Mouse (Mus musculus) T-helper 17 cell (primary cell): ENCODE measurements around the gene Ak5.

Source experiments
- in situ Hi-C, 2 experiments: fragments of 300-600 bp; cut with MboI, MseI; formaldehyde crosslinking; loops; 1 replicate in 1 of 2; 2 replicates in 1 of 2; pipeline ENCODE4 v1.15.1; 2025; ENCODE audit warnings: high pct_unique_total_duplicates in 2 of 2

Ak5 gene

DNA sequence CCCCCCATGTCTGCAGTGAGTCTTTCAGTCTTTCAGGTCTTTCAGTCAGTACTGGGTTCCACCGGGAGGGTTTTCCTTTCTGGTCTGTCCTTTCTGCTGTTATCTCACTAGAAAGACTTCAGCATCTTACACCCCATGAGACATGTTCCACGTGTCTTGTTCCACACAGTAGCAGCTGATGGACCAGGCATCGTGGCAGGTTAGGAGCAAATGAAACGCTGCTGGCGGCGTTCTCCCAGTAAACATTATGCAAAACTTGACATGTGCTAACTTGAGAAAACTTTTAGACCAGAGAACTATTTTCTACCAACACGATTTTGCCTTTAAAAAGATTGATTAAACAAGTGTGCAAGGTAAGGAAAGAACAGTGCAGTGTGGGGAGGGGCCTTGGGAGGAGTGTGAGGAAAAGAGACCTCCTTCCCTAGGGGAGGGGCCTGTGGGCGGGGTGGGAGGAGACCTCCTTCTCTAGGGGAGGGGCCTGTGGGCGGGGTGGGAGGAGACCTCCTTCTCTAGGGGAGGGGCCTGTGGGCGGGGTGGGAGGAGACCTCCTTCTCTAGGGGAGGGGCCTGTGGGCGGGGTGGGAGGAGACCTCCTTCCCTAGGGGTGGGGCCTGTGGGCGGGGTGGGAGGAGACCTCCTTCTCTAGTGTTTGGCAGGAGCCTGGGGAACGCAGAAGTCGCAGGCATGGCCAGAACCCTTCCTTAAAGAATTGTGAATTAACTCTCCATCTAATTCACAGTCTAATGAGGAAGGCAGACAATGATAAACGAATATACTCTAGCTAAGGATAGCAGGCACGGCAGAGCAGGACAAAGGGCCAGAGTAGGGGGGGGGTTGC is 189.3 kb downstream of the Ak5 start:
- in situ Hi-C loops, result loop anchor here (5.0 to 10.0 kb wide), 4 partner anchors 92 to 278 kb away; partner anchors contain the start of gene Pigk (in 1 of the 2)

DNA sequence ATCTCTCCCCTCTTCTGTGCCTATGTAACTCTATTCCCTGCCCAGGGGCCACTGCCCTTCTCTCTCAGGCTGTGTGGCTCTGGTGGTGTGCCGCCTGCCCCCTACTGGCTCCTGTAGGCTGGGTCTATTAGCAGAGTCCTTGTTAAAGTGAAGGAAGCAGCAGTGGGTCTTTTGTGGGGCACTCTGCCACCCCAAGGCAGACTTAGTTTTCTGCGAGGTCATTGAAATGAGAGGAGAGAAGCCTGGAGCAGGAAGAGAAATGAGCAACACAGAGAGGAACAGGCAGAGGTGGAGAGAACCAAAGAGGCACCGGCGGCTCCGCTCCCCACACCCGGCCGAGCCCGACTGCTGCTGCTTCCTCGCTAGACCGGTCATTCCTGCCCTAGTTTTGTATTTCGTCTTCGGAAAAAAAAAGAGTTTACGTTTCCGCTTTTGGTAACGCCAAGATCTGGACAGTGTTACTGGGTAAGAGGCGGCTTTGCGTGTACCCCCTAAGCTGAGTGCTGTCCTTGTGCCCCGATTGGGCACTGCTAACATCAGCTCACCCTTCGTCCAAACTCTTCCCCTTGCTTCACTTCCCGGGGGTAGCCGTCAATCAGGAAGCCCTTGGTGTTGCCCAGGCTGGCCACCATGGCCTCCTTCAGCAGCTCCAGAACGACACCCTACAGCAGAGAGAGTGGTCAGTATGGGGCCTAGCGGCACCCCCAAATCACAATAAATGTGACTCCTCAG is 190.2 kb downstream of the Ak5 start:
- in situ Hi-C loops, result loop anchor here (5.0 to 10.0 kb wide), 4 partner anchors 91 to 279 kb away; partner anchors contain the start of gene Pigk (in 1 of the 2)

DNA sequence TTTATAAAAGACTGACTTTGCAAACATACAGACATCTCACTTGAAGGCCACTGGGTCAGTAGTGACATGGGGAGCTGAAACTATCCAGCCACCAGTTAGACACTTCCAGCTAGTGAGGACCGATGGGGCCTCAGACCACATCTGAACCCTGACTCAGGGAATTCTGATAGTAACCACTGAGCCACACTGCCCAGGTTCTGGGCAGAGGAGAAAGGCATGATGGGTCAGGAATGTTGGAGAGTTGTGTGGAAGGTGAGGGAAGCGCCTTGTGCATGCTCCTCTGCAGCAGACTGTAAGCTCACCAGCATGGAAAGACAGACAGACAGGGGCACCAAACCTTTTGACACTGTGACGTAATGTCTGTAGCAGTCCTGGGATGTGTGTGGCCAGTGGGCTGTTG is 192.3 kb downstream of the Ak5 start:
- in situ Hi-C loops, result loop anchor here (5.0 to 10.0 kb wide), 4 partner anchors 89 to 281 kb away; partner anchors contain the start of gene Pigk (in 1 of the 2)

DNA sequence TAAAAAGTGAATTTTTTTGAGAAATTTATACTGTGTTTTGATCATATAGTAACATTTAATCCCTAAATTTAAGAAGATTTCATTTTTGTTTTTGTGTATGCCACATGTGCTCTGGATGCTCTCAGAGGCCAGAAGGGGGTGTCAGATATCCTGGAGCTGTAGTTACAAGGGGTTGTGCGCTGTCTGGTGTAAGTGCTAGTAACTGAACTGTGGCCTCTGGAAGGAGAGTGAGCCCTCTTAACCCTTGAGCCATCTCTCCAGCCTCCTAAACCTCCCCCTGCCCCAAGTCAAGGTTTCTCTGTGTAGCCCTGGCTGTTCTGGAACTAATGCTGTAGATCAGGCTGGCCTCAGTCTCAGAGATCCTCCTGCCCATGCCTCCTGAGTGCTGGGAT is 192.9 kb downstream of the Ak5 start:
- in situ Hi-C loops, result loop anchor here (5.0 to 10.0 kb wide), 4 partner anchors 88 to 282 kb away; partner anchors contain the start of gene Pigk (in 1 of the 2)

DNA sequence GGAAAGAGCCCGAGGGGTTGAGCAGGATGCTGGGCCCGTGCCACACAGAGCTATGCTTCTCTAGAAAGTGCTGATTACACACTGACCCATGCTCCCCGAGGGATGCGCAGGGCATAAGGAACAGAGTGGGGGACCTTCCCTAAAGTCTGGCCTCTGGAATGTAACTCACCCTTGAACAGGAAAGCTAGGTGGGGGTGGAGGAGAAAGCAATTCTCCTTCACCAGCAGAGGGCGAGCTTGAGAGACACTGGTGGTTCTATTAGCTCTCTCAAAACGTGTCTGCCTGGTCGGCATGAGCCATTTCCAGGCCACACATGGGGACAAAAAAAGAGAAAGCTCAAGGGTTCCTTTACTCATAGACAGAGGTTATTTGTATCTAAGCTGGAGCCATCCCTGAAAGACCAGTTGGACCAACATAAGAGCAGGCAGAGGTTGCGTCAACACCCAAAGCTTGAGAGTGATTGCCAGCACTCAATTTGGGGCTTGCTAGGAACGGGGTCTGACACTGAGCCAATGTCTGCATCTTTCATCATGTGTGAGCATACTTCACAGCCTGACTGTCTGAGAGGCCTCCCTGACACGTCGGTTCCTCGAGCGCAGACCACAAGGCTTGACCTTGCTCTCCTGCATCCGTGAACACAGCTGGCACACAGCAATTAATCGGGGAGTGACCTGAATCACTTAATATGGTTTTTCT is 193.4 kb downstream of the Ak5 start:
- in situ Hi-C loops, result loop anchor here (5.0 to 25.0 kb wide), 5 partner anchors 87 to 1438 kb away; partner anchors contain the start of genes Msh4 (in 1 of the 2), Pigk (in 1 of the 2) and Rabggtb (in 1 of the 2)

DNA sequence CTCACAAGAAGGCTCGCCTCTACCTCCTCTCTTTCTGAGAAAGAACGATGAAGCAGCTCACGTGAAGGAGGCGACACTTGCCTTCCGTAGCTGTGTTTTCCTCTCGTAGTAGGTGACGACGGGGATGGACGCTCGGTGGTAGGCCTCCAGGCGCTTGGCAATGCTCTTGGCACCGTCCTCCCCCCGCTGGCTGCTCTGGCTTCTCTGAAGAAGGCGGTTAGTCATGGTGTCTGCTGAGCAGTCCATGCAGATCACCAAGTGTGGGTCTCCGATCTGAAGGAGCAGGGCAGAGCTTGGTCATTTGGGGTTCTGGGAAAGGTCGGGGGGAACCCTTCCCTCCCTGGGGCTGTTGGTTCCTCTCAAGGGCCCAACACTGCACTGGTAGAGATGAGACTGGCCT is 195.5 kb downstream of the Ak5 start:
- in situ Hi-C loops, result loop anchor here in 1 of 2 experiments (10.0 to 25.0 kb wide), 2 partner anchors 242 to 1440 kb away; partner anchors contain the start of genes Msh4, Pigk and Rabggtb

DNA sequence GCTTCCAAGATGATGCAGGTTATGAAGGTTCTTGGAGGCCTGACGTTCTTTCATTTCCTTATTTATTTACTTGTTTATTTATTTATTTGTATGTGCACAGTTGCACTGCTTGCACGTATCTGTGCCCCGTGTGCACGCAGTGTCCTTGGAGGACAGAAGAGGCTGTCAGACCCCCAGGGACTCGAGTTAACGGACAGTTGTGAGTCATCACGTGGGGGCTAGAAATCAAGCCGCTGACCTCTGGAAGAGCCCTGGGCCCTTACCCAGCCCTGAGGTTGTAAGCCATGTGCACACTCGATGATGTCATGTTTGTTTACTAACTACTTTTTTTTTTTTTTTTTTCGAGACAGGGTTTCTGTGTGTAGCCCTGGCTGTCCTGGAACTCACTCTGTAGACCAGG is 197.8 kb downstream of the Ak5 start:
- in situ Hi-C loops, result loop anchor here in 1 of 2 experiments (10.0 to 25.0 kb wide), 2 partner anchors 244 to 1442 kb away; partner anchors contain the start of genes Msh4, Pigk and Rabggtb

DNA sequence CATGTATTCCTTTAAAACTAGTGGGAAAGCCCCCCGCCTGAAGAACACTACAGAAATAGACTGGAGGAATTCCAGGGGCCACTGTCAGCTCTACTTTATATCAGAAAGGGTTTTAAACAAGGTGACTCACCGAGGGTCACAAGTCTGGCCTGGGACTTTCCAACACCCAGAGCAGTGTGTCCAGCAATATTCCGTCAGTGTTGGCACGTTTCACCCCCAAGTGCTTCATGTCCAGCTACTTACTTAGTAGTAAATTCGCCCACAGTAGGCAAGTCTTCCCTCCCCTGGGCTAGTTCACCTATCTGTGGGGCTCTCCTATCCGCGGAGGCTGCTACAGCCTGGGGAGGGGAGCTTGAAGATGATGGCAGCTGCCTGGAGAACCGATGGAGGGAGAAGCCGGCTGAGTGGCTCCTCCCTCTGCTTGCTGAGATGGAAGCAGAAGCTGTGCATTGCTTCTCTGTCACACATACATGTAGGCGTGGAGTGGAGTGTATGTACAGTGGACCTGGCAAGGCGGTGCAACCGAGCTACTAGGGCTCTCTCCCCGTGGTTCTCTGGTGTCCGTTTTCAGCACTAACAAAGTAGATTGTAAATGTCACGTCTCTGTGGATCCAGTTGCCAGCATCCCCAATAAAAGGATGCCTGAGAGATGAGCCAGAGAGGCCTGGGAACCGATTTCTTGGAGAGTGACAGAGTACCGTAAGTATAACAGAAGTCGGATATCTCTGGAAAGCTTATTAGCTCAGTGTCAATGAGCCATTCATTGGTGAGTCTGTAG is 198.5 kb downstream of the Ak5 start:
- in situ Hi-C loops, result loop anchor here in 1 of 2 experiments (10.0 to 25.0 kb wide), 2 partner anchors 245 to 1443 kb away; partner anchors contain the start of genes Msh4, Pigk and Rabggtb

DNA sequence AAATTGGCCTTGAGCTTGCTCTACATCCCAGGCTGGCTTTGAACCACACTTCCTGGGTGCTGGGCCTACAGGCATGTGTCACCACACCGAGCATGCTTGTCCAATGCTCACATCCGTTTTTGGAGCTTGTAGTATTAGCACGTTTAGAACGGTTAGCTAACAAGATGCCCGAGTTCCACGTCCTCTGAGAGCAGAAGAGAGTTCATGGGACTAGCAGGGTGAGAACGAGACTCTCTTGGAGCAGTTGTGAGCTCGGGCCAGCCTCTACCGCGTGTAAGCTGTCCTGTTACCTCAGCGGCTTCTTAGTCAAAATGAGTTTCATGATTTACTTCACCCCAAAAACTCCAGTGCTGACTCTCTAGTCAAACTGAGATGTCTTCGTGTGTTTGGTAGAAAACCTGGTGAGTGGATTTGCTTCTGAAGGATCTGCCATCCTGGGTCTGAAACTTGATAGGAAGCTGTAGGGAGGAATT is 199.6 kb downstream of the Ak5 start:
- in situ Hi-C loops, result loop anchor here in 1 of 2 experiments (25.0 kb wide), 1 partner anchor 1444 kb away; the partner anchor contains the start of genes Msh4 and Rabggtb

DNA sequence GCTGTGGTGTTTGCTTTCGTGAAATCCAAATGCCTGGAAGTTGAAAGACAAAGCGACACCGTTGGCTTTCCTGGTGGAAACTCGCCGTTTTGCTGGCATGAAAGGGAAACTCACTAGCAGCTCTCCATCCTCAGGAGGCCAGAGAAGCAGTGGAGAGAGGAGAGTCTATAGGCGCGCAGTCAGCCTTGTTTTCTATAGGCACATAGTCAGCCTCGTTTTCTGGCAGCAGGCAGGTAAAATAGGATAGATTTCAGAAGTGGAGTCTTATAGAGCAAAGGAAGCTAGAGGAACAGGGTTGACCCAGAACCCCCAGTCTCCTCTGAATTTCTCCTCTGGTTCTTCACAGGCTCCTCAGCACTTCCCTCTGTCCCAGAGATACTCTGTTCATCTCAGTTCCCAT is 200.1 kb downstream of the Ak5 start:
- in situ Hi-C loops, result loop anchor here in 1 of 2 experiments (25.0 kb wide), 1 partner anchor 1444 kb away; the partner anchor contains the start of genes Msh4 and Rabggtb

DNA sequence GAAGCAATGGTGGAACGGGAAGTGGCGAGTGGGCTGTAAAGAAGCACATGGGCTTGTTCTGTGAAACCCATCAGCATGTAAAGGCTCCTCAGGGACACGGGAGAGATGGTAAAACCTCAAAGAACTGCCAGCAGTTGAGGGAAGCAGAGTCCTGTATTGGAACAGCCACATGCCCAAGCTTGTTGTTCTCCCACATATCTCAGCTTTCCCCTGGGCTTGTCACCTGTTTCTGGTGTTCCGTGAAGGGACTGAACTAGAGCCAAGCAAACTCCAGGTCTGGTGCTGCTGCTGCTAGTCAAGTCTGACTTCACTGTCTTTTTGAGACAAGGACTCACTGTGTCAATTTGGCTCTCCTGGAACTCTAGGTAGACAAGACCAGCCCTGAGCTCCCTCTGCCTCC is 200.8 kb downstream of the Ak5 start:
- in situ Hi-C loops, result loop anchor here in 1 of 2 experiments (25.0 kb wide), 1 partner anchor 1445 kb away; the partner anchor contains the start of genes Msh4 and Rabggtb

DNA sequence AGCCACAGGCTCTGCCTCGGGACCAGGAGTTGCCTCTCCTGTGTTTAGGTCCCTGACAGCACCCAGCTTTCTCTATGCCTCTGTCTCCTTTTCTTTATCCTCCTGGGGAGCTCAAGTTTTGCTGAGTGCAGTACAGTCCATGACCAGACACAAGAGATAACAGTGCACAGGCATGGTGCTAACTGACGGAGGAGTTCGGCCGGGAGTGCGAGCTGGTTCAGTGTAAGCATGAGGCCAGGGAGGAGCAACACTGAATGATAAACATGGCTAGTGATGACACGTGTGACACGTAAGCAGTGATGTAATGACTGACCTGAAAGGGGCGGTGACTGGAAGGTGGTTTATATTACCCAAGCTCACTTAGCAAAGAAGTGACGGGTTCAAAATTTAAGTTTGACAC is 201.3 kb downstream of the Ak5 start:
- in situ Hi-C loops, result loop anchor here in 1 of 2 experiments (25.0 kb wide), 1 partner anchor 1445 kb away; the partner anchor contains the start of genes Msh4 and Rabggtb

DNA sequence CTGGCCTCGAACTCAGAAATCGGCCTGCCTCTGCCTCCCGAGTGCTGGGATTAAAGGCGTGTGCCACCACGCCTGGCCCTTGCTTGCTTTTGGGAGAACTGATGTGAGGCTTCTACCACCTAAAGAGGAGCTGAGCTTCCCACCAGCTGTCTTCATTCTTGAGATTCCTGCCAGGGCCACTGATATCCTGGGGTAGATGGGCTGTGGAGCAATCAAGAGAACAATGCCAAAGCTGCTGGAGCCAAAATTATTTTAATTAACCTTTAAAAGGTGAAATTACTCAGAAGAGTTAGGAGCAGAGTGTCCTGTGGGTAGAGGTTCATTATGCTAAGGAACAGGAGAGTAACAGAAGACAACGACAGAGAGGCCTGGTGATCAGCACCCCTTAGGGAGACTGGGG is 202.8 kb downstream of the Ak5 start:
- in situ Hi-C loops, result loop anchor here in 1 of 2 experiments (25.0 kb wide), 1 partner anchor 1447 kb away; the partner anchor contains the start of genes Msh4 and Rabggtb

DNA sequence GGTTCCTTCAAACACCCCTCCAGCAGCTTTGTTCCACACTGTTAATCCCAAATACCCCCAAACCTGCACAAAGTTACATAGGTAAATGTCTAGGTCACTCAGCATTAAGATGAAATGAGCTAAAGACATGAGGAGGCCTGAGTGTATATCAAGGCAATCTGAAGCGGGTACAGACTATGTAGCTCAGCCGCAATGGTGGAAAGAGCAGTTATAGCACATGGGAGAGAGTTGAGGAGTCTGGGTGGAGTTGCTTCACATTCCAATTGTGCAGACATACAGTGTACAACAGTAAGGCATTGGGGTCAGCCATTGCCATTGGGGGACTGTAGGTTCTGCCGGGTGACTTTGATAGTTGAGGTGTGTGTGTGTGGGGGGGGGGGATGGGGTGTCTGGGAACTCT is 203.7 kb downstream of the Ak5 start:
- in situ Hi-C loops, result loop anchor here in 1 of 2 experiments (25.0 kb wide), 1 partner anchor 1448 kb away; the partner anchor contains the start of genes Msh4 and Rabggtb

DNA sequence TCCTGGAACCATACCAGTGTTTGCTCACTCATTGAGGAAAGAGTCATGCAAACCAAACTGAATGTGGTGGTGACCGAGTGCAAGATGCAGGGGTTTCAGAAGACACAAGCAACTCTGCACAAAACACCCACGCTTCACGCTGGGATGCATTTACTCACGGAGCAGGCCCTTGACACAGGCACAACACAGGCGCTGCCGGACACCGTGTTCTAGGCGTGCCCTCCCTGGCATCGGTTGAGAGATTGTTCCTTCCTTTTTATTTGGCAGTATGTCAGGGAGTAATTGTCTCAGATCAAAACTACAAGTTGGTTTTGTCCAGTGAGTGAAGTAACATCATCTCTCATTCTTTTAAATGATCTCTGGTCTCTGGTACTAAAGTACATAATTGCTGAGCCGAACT is 205.3 kb downstream of the Ak5 start:
- in situ Hi-C loops, result loop anchor here in 1 of 2 experiments (25.0 kb wide), 1 partner anchor 1449 kb away; the partner anchor contains the start of genes Msh4 and Rabggtb

DNA sequence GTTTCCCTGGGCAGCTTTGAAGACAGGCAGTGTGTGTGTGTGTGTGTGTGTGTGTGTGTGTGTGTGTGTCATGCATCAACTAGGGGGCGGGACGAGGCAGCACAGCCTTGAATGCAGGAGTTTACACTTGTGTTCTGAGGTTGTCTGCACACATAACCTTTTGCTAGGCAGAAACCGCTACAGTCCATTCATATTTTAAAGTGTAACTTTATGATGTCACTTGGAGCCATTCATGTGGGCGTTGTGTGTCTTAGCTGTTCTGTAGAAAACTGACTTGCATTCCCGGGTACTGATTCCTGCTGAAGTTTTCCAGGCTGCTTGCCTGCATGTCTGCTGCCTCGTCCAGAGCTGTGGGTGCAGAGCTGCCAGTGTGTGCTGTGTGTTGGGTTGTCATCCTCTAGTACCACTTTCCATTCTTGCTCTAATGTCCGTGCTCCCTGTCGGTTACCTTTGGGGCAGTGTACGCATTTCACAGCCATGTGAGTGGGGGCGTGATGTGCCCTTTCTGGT is 206.1 kb downstream of the Ak5 start:
- in situ Hi-C loops, result loop anchor here in 1 of 2 experiments (25.0 kb wide), 1 partner anchor 1450 kb away; the partner anchor contains the start of genes Msh4 and Rabggtb

DNA sequence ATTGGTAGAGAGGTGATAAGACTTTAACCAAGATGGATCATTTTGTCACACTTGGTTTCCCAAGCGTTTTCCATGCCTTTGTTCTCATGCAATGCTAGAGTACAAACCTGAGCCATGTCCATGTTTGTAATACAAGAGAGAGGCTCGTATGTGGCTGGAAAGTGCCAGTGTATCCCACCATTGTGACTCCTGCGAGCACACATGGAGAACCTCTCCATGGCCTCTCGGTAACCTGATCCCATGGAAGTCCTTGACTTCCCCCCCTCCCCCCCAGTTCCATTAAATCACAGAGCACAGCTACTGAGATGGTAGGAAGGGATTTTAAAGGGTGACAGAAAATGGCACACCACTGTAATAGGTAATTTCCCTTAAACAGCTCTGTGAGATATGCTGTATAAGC is 207.4 kb downstream of the Ak5 start:
- in situ Hi-C loops, result loop anchor here in 1 of 2 experiments (25.0 kb wide), 1 partner anchor 1451 kb away; the partner anchor contains the start of genes Msh4 and Rabggtb

DNA sequence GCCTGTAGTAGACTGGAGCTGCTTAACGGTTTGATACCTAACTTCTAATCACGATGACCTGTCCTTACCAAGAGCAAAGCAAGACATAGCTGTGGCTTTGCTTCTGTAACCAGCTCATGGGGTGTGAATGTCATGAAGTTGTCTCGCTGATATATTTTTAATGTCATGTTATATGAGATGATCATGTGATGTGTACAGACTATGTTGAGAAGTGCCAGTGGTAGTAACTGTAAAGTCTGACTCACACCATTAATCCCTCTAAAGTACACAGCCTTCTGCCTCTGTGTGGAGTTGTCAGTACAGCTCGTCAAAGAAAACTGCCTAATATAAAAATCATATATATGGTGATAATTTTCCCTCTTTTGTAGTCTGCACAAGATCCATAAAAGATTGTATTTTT is 209.3 kb downstream of the Ak5 start:
- in situ Hi-C loops, result loop anchor here in 1 of 2 experiments (25.0 kb wide), 1 partner anchor 1453 kb away; the partner anchor contains the start of genes Msh4 and Rabggtb
